Mouse (Mus musculus) layer of hippocampus, adult 8-10 months (tissue): Measurements from ENCODE around the gene Ccdc188. TPM values are rescaled to one million over a fixed set of nuclear protein-coding genes. Genes with fewer than 3 reads are reported as not detected.

Experiments
- DNase-seq, 2 experiments: peaks; one replicate each; pipeline ENCODE4 v3.0.0; 2022; ENCODE audit warnings: low spot score in 2 of 2
- total RNA-seq, 4 experiments: library from RNA; stranded (reverse); gene quantifications; 2 replicates each; pipeline ENCODE4 v1.2.4; 2022

Ccdc188 gene
- total RNA-seq, 4 experiments from 2014 or later: not detected

DNA sequence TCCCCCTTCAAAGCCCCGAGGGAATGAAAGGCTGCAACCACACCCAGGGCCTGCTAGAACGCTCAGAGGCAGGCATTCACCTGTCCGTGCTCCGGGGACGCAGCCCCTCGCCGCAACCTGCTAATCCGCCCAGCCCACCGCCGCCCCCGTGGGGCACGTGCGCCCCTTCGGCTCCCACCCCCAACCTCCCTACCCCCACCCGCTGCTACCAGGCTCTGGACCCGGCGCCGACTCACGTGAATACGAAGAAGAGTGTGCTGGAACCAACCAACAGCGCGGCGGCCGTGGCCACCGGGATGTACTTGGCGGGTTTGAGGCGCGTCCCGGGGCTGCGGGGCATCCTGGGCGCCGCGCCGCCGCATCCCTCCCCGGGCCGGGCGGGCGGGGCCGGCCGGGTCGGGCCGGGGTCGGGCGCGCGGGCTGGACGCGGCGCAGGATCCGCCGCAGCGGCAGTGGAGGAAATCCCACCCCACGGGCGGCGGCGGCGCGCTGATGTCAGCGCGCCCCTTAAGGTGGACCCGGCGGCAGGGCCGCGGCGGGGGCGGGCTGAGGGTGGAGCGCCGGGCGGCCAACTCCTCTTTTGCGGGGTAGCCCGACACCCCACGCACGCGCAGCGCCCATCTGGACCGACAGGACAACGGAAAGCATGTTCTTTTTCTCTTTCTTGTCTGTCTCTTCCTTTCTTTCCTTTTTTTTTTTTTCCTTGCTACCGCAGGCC lies 17.2 kb downstream of the Ccdc188 start, which contains the start of gene Zdhhc8:
Gene Zdhhc8 (minus strand): TSS at position 466 of the 718 bp plus-strand sequence.
- peak in 1 of 2 experiments; percentile 76 for DNase-seq

DNA sequence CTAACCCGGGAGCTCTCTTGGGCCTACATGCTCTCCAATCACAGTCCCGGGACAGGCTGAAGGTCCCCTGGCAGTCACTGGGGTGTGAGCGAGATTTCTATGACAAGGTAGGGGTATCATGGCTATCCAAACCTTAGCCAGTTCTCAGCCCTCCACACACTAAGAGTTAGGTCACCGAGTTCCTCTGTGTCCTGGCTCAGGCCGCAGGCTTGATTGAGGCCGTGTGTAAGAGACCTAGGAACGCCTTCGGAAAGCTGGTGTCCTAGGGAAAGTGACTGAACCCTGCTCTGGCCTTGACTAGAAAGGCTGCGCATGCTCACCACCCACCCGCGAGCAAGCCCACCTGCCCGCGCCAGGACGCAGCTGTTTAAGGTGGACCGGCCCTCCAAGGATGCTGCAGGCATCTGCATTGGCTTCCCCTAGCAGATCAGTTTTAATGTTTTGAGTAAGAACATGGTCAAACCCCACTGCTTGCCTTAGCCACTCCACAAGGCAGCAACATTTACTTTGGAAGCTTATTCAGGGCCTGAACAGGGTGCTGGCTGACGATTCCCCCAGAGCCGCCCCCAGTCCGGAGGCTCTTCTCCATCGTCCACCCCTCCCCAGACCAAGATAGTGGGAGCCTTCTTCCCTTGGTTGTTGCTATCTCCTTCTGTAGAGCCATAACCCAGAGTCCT lies 17.8 kb downstream of the Ccdc188 start:
- peak; percentile 67 to 69 for DNase-seq

DNA sequence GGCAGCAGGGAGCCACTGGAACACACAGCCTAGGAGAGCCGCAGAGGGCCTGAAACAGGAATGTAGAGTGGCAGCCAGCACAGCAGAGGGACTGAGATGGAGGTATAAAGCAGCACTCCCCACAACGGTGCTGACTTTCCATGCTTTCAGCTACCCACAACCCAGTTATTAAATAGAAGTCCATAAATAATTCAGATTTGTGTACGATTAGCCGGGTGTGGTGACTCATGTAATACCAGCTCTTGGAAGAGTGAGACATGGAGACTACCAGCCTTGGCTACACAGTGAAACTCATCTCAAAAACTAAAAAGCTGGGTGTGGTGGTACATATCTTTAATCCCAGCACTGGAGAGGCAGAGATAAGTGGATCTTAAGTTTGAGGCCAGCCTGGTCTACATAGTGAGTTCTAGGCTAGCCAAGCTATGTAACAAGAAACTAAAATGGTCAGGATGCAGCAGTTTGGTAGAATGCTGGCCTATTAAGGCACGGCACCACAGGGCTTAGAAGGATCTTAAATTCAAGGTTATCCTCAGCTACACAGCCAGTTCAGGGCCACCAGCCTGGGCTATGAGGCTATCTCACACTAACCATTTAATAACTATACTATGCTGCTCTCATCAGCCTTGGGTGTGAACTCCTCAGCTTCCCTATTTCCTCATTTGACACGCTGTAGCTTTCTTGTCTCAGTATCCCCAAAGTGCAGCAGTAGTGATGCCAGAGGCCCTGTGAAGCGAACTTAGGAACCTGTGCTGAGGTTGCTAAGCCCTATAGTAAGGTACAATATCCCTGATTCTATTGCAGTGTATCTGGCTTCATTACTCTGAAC lies 19.2 kb downstream of the Ccdc188 start:
- DNase-seq: no peak

DNA sequence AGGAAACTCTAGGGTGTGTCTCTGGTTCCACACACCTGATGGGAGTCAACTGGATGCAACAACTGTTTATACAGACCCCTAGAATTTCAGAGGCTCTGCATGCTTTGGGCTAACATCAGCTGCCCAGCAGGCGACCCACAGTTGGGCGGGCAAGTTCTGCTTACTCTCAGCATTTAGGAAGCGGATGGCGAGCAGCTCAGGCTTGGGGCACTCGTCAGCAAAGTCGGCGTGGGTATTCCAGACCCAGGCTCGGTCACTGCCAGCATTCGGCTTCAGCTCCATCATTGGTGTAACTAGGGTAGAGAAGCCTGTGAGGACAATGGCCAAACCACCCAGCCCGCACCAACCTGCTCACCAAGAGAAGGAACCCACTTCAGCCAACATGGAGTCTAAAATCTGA lies 23.9 kb downstream of the Ccdc188 start:
- DNase-seq: no peak

DNA sequence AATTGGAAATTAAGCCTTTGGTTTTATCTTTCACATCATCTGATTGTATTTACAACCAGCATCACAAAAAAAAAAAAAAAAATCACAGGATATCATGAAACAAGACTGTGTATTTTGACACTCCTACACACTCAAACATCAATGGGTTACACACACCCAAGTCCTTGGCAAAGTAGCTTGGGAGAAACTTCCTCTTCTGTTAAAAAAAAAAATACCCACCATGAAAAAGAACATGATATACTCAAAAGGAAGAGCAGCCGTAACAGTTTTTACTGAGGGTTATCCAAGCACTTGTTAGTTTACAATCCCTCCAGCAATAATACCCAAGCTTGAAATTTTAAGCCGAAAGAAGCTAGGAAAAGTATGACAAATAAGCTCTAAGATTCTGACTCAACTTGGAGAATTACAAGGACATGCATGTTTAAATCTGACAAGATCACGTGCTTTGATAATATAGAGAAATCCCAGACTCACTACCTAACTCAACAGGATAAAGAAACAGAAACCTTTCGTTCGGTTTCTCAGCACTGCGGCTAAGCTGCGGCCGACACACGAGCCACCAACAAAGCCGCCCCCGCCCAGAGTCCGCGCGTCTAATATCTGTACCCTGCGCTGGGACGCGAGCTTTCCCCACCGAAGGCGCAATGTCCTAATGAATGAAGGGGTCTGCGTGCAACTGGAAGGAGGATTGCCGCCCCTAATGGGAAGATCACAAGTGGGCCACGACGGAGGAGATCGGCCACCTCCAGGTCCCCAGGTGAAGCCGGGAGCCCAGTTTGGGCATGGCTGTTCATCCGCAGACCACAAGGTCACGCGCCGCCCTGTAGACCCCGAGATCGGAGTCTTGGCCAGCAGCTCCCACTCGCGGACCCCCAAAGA lies 30.1 kb downstream of the Ccdc188 start:
- no peak for DNase-seq

DNA sequence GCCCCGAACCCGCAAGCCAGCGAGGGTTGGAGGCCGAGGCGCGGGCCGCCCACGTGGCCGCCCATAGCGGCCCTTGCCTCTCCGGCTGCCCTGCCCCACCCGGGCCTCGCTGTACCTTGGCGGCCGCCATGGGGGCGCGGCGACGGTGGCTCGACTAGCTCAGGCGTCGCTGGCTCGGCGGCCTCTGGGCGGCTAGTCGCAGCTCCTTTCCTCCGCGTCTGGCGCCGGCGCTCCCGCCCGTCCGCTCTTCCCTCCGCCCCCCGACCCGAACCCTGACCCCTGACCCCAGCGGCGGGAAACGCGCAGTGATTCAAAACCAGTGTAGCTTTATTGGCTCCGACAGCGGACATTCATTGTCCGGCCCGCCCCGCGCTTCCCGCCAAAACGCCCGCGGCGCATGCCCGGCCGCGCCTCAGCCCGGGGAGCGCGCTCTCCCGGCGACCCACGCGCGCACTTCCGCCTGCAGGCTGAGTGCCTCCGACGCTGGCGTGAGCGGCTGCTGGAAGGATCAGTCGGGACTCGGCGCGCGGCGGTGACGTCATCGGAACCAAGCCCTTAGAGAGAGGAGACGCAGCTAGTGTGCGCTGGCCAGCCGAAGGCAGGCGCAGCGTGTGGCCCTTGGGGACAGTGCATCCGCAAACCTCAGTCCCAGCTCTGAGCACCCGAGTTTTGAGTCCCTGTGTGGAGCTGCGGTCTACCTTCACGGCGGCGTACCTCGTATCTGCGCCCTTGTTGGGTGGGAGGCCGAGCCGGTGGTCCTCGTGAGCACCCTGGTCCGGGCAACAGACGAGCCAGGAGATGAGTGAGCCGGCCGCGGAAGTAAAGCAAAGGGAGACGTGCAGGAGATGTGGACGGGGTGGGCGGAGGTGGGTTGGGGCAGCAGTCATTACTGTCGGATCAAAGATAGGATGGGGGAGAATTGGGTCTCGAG lies 31.0 kb downstream of the Ccdc188 start, which contains the start of the genes Trmt2a and Ranbp1:
Gene Trmt2a (plus strand): TSS at position 247 of the 931 bp plus-strand sequence.
Gene Ranbp1 (minus strand): TSS at position 300 of the 931 bp plus-strand sequence.
- DNase-seq: peak; percentile 98

DNA sequence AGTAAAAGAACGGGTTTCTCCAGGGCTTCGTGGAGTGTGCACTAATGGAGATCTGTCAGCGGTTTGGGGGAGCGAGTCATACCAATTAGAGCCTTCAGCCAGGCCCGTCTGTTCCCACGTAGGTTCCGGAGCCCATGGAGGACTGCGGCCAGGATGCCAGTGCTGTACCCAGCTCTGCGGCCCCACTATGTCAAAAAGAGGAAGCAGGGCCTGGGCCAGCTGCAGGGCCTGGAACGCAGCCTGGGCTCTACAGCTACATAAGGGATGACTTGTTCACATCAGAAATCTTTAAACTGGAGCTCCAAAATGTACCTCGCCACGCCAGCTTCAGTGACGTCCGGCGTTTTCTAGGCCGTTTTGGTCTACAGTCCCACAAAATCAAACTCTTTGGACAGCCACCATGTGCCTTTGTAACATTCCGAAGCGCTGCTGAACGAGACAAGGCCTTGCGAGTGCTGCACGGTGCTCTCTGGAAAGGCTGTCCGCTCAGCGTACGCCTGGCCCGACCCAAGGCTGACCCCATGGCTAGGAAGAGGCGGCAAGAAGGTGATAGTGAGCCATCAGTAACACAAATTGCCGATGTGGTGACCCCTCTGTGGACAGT lies 31.8 kb downstream of the Ccdc188 start:
- DNase-seq: no peak

DNA sequence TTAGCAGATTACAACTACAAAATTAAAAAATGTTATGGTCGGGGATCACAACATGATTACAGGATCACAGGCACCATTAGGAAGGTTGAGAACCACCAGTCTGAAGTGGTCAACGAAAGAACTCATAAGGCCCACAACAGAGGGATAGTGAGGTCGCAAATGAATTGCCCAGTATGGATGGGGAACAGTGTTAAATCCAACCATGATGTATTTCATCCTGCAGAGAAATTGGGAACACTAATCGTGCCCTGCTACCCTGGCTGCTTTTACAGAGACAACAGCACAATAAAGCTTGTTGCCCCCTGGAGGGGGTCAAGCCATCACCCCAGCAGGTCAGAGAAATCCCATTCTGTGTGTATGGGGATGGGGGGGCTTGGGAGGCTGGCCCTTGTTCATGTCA lies 32.6 kb downstream of the Ccdc188 start:
- no peak for DNase-seq

DNA sequence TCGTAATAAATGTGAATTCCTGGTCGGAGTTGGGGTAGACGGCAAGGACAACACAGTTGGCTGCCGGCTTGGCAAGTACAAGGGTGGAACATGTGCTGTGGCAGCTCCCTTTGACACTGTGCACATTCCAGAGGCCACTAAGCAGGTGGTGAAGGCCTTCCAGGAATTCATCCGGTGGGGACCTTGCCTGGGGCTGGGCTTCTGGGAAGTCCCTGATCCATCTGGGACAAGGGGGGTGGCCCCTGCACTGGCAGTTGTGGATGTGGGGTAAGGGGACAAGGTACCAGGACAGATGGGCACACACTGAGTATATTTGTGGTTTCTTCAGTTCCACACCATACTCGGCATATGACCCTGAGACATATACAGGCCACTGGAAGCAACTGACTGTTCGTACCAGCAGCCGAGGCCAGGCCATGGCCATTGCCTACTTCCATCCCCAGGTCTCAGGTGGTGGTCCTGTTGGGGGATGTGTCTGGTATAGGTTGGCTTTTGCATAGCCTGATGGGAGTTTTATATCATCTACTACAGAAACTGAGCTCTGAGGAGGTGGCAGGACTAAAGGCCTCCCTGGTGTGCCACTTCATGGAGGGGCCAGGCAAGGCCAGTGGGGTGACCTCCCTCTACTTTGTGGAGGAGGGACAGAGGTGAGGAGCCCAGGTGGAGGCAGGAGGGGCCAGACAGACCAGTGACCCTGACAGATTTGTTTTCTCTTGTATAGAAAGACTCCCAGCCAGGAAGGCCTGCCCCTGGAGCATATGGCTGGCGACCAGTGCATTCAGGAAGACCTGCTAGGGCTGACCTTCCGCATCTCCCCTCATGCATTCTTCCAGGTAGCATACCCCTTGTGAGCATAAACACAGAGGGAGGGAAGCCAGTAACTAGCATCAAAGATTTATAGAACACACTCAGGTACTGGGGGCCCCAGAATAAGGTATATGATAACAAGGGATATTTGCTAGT lies 33.4 kb downstream of the Ccdc188 start:
- DNase-seq: no peak

DNA sequence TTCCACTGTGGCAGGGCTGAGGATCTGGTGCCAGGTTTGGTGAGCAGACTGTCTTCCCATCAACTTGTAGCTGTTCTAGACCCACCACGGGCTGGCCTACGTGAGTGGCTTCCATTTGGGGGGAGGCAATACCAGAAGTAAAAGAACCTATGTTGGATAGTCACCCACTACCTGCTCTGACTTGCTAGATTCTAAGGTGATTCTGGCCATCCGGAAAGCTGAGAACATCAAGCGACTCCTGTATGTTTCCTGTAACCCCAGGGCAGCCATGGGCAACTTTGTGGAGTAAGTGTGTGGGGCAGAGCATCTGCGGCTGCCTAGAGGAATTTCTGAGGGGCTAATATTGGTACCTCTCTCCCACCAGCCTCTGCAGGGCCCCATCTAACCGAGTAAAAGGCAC lies 35.1 kb downstream of the Ccdc188 start:
- DNase-seq: no peak

DNA sequence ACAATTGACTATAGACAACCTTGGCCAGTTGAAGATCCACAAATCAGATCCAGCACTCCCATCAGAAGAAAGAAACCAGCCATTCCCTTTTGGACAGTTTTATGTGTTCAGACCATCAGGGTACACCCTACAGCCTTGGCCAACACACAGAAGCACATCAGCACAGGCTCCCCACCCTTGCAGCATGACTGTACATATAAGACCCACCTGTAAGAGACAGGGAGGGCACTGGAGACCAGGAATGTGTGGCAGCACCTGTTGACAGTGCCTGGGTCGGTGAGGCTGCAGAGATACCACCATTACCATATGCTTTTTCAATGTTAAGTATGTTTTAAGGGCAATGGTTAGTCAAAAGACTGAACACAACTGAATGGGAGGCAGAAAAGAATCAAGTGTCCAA lies 36.2 kb downstream of the Ccdc188 start:
- DNase-seq: no peak

DNA sequence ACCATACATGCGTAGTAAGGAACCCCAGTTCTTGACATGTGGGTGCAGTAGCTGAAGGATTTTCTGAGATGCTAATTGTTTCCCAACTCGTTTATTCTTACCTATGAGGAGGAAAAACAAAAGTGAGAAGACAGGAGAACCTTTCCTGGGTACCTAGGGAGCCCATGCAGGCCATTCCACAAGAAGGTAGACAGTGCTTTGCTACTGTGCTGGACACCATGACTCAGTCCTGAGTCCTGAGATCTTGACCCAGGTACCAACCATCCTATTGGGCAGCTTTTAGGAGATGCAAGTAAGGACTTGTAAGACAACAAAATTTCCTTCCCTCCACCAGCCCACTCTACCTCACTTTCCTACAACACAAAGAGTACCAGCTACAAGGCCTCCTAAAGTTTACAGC lies 40.5 kb downstream of the Ccdc188 start, which contains the start of gene Gm49776:
Gene Gm49776 (minus strand): TSS at position 101 of the 400 bp plus-strand sequence.
- no peak for DNase-seq

DNA sequence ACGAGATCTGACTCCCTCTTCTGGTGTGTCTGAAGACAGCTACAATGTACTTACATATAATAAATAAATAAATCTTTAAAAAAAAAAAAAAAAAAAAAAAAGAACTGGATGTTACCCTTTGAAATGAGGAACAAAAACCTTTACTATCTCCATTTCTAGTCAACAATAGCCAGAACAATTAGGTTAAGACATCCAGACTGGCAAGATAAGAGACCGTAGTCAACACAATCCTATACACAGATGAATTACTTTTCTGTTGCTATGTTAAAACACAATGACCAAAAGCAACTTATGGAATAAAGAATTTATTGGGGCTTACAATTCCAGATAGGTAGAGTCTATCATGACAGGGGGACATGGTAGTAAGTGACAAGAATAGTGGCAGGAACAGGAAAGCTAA lies 47.3 kb downstream of the Ccdc188 start:
- DNase-seq: no peak

DNA sequence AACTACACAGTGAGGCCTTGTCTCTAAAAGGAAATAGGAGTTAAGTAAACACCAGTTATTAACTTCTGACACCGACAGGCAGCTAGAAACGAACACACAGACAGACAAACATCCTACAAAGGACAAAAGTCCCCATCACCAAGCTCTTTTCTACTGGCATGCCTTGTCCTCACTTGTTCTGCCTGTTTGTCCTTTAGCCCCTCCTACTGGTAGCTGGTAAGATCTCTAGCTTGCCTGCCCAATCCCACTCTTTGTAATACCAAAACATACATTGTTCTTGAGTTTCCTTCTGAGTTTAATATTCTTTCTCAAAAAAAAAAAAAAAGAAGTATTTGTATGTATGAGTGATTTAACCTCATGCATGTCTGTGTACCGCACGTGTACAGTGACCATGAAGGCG lies 50.5 kb downstream of the Ccdc188 start:
- no peak for DNase-seq
